Mouse (Mus musculus): ENCODE measurements at regions not wholly inside any gene's neighbourhood (a gene's known extent, or its start where the extent isn't known, plus 50 kb on each side); places are given as distances from the start of the nearest gene placed in this dataset.

GRCm38 (mm10) chr5:111613687-111614086 is 120.0 kb upstream of the Gm26897 start:
- TF ChIP-seq GATA4 (IDR thresholded peaks at IDR 0.05; ENCODE audit: insufficient replicate concordance, low read length) = no peak

- TF ChIP-seq GATA4 (IDR thresholded peaks at IDR 0.05; ENCODE audit: insufficient replicate concordance, low read length) = no peak
Observed at GRCm38 (mm10) chr5:111619974-111620373, 113.8 kb upstream of the Gm26897 start.

- no peak for TF ChIP-seq GATA4 (IDR thresholded peaks at IDR 0.05; ENCODE audit: insufficient replicate concordance, low read length)
Observed at GRCm38 (mm10) chr5:111620626-111621025, 113.1 kb upstream of the Gm26897 start.

GRCm38 (mm10) chr5:111622481-111622880 is 111.2 kb upstream of the Gm26897 start:
- TF ChIP-seq GATA4 (IDR thresholded peaks at IDR 0.05; ENCODE audit: insufficient replicate concordance, low read length) = no peak

GRCm38 (mm10) chr5:111626273-111626798 is 107.4 kb upstream of the Gm26897 start:
- TF ChIP-seq GATA4 (IDR thresholded peaks at IDR 0.05; ENCODE audit: insufficient replicate concordance, low read length) = no peak

GRCm38 (mm10) chr5:111630313-111630844 is 103.3 kb upstream of the Gm26897 start:
- no peak for TF ChIP-seq GATA4 (IDR thresholded peaks at IDR 0.05; ENCODE audit: insufficient replicate concordance, low read length)

GRCm38 (mm10) chr5:111631572-111632161 is 102.1 kb upstream of the Gm26897 start:
- TF ChIP-seq GATA4 (IDR thresholded peaks at IDR 0.05; ENCODE audit: insufficient replicate concordance, low read length) = no peak

GRCm38 (mm10) chr5:111635092-111635491 is 98.6 kb upstream of the Gm26897 start:
- no peak for TF ChIP-seq GATA4 (IDR thresholded peaks at IDR 0.05; ENCODE audit: insufficient replicate concordance, low read length)

- TF ChIP-seq GATA4 (IDR thresholded peaks at IDR 0.05; ENCODE audit: insufficient replicate concordance, low read length) = no peak
Observed at GRCm38 (mm10) chr5:111636969-111637368, 96.8 kb upstream of the Gm26897 start.

GRCm38 (mm10) chr5:111638306-111638705 is 95.4 kb upstream of the Gm26897 start:
- TF ChIP-seq GATA4 (IDR thresholded peaks at IDR 0.05; ENCODE audit: insufficient replicate concordance, low read length) = no peak

GRCm38 (mm10) chr5:111639476-111640287 is 94.0 kb upstream of the Gm26897 start:
- TF ChIP-seq GATA4 (IDR thresholded peaks at IDR 0.05; ENCODE audit: insufficient replicate concordance, low read length) = no peak

- TF ChIP-seq GATA4 (IDR thresholded peaks at IDR 0.05; ENCODE audit: insufficient replicate concordance, low read length) = no peak
Observed at GRCm38 (mm10) chr5:111640976-111641375, 92.7 kb upstream of the Gm26897 start.

GRCm38 (mm10) chr5:111641685-111642084 is 92.0 kb upstream of the Gm26897 start:
- TF ChIP-seq GATA4 (IDR thresholded peaks at IDR 0.05; ENCODE audit: insufficient replicate concordance, low read length) = no peak

- no peak for TF ChIP-seq GATA4 (IDR thresholded peaks at IDR 0.05; ENCODE audit: insufficient replicate concordance, low read length)
Observed at GRCm38 (mm10) chr5:111644142-111644541, 89.6 kb upstream of the Gm26897 start.

GRCm38 (mm10) chr5:111644788-111645187 is 88.9 kb upstream of the Gm26897 start:
- TF ChIP-seq GATA4 (IDR thresholded peaks at IDR 0.05; ENCODE audit: insufficient replicate concordance, low read length) = no peak

- no peak for TF ChIP-seq GATA4 (IDR thresholded peaks at IDR 0.05; ENCODE audit: insufficient replicate concordance, low read length)
Observed at GRCm38 (mm10) chr5:111647686-111648200, 86.0 kb upstream of the Gm26897 start.

All from liver, adult (tissue).